Mouse (Mus musculus): ENCODE data around the gene Zfp365.

The Zfp365 gene

GRCm38 (mm10) chr10:67912337-67912776 lies at the start of gene Zfp365:
Gene Zfp365 (minus strand): TSS chr10:67912662.
- DNase-seq = peak; percentile 69 to 76

GRCm38 (mm10) chr10:67959982-67960381 lies 47.5 kb upstream of the Zfp365 start:
- DNase-seq = no peak

- DNase-seq = no peak
These were observed 43.5 kb upstream of the Zfp365 start for GRCm38 (mm10) chr10:67955982-67956381.

GRCm38 (mm10) chr10:67951690-67952089 lies 39.2 kb upstream of the Zfp365 start:
- no peak for DNase-seq

- DNase-seq = no peak
These were observed 37.7 kb upstream of the Zfp365 start for GRCm38 (mm10) chr10:67950059-67950748.

- no peak for DNase-seq
These were observed 31.1 kb upstream of the Zfp365 start for GRCm38 (mm10) chr10:67943513-67943912.

- no peak for DNase-seq
These were observed 27.1 kb upstream of the Zfp365 start for GRCm38 (mm10) chr10:67939546-67939945.

GRCm38 (mm10) chr10:67937775-67938174 lies 25.3 kb upstream of the Zfp365 start:
- DNase-seq = no peak

GRCm38 (mm10) chr10:67936944-67937343 lies 24.5 kb upstream of the Zfp365 start:
- DNase-seq = no peak

- no peak for DNase-seq
These were observed 20.3 kb upstream of the Zfp365 start for GRCm38 (mm10) chr10:67932780-67933179.

- no peak for DNase-seq
These were observed 18.9 kb upstream of the Zfp365 start for GRCm38 (mm10) chr10:67931328-67931727.

- DNase-seq = no peak
These were observed 16.1 kb upstream of the Zfp365 start for GRCm38 (mm10) chr10:67928584-67928983.

- no peak for DNase-seq
These were observed 15.4 kb upstream of the Zfp365 start for GRCm38 (mm10) chr10:67927718-67928455.

GRCm38 (mm10) chr10:67924030-67924429 lies 11.6 kb upstream of the Zfp365 start:
- no peak for DNase-seq

GRCm38 (mm10) chr10:67921777-67922176 lies 9.3 kb upstream of the Zfp365 start:
- DNase-seq = no peak

- DNase-seq = no peak
These were observed 7.2 kb upstream of the Zfp365 start for GRCm38 (mm10) chr10:67919706-67920105.

- no peak for DNase-seq
These were observed 5.9 kb upstream of the Zfp365 start for GRCm38 (mm10) chr10:67918194-67918899.

GRCm38 (mm10) chr10:67917356-67917755 lies 4.9 kb upstream of the Zfp365 start:
- DNase-seq = no peak

- DNase-seq = peak in 1 of 2 experiments; percentile 21
These were observed 770 bp downstream of the Zfp365 start for GRCm38 (mm10) chr10:67911447-67912336.

GRCm38 (mm10) chr10:67907931-67908330 lies 4.5 kb downstream of the Zfp365 start:
- DNase-seq = no peak

GRCm38 (mm10) chr10:67906926-67907325 lies 5.5 kb downstream of the Zfp365 start:
- DNase-seq = no peak

GRCm38 (mm10) chr10:67906063-67906462 lies 6.4 kb downstream of the Zfp365 start:
- DNase-seq = no peak

- DNase-seq = no peak
These were observed 9.1 kb downstream of the Zfp365 start for GRCm38 (mm10) chr10:67903387-67903786.
